In genomic region chr12:108219163-108219562, GRCm38 (mm10) we compare ENCODE assay signal across 9 mouse cellular contexts. TPM values are rescaled to one million over a fixed set of nuclear protein-coding genes. Genes with fewer than 3 reads are reported as not detected.
DNase-seq lines count a peak whose midpoint lies in the region; ATAC-seq lines count a peak whose summit lies in the region.
"Had no signal": no experiment of that assay in that cellular context is flagged by ENCODE, and none has a peak within 500 bp of the region (broad histone marks: within the 10 kb centered on the region; RNA-seq: fewer than 3 reads in every experiment).

No protein-coding gene starts in this region.

- WGBS in heart, embryonic 15.5 days: 53% methylated on average over 15 of the region's 15 CpGs
- 22% methylated on average over 15 of the region's 15 CpGs for WGBS in embryonic facial prominence, embryonic 15.5 days
- WGBS in limb, embryonic 13.5 days: 13% methylated on average over 15 of the region's 15 CpGs

- H3K9me3 ChIP-seq in heart, embryonic 15.5 days (replicated peaks): no peaks in the 10 kb centered on the region
- no peaks in the 10 kb centered on the region for H3K9me3 ChIP-seq in embryonic facial prominence, embryonic 15.5 days (replicated peaks)
- no peaks in the 10 kb centered on the region for H3K9me3 ChIP-seq in limb, embryonic 13.5 days

- no peaks in the 10 kb centered on the region for H3K36me3 ChIP-seq in heart, embryonic 15.5 days
- H3K36me3 ChIP-seq in embryonic facial prominence, embryonic 15.5 days: no peaks in the 10 kb centered on the region
- no peaks in the 10 kb centered on the region for H3K36me3 ChIP-seq in limb, embryonic 13.5 days

- DNase-seq in heart, adult 11 months: no peak
- DNase-seq in 416B (ENCODE audit: low read depth): peak; percentile 45
- DNase-seq in ovary, postnatal 10 days (ENCODE audit: low spot score): no peak
- DNase-seq in thymus, postnatal 36 days: no peak
- no peak for DNase-seq in c-Kit-positive CD71-positive TER-119-positive erythroid progenitor cells, embryonic 14.5 days (ENCODE audit: low spot score)
- DNase-seq: adrenal gland, postnatal 10 days had no signal

- H3K4me3 ChIP-seq in heart, embryonic 15.5 days: no peak overlapping the region
- H3K4me3 ChIP-seq in embryonic facial prominence, embryonic 15.5 days (replicated peaks): no peak overlapping the region
- peak overlapping the region; percentile 7; the same call in 1 of the 2 replicates for H3K4me3 ChIP-seq in limb, embryonic 13.5 days

- H3K27ac ChIP-seq in heart, embryonic 15.5 days: peak overlapping the region; percentile 26; the same call in 1 of the 2 replicates
- H3K27ac ChIP-seq in embryonic facial prominence, embryonic 15.5 days (replicated peaks): peak overlapping the region; percentile 79
- peak overlapping the region; percentile 90 for H3K27ac ChIP-seq in limb, embryonic 13.5 days

- no peak overlapping the region for H3K9ac ChIP-seq in heart, embryonic 15.5 days
- no peak overlapping the region for H3K9ac ChIP-seq in embryonic facial prominence, embryonic 15.5 days
- peak overlapping the region; percentile 51 for H3K9ac ChIP-seq in limb, embryonic 13.5 days

- H3K4me2 ChIP-seq in heart, embryonic 15.5 days: peak overlapping the region; percentile 18; the same call in 1 of the 2 replicates
- H3K4me2 ChIP-seq in embryonic facial prominence, embryonic 15.5 days (replicated peaks): peak overlapping the region; percentile 47
- peak overlapping the region; percentile 55 for H3K4me2 ChIP-seq in limb, embryonic 13.5 days (replicated peaks)

- peaks cover 56% of the 10 kb centered on the region for H3K4me1 ChIP-seq in heart, embryonic 15.5 days (replicated peaks)
- peaks cover 81% of the 10 kb centered on the region for H3K4me1 ChIP-seq in embryonic facial prominence, embryonic 15.5 days
- H3K4me1 ChIP-seq in limb, embryonic 13.5 days: peaks cover 79% of the 10 kb centered on the region

- no peaks in the 10 kb centered on the region for H3K27me3 ChIP-seq in heart, embryonic 15.5 days
- no peaks in the 10 kb centered on the region for H3K27me3 ChIP-seq in embryonic facial prominence, embryonic 15.5 days
- H3K27me3 ChIP-seq in limb, embryonic 13.5 days: no peaks in the 10 kb centered on the region; the same call in 1 of the 2 replicates

- ATAC-seq in heart, embryonic 15.5 days (replicated peaks; ENCODE audit: insufficient number of reproducible peaks, insufficient read depth, low FRiP score, low read depth): no peak
- ATAC-seq in embryonic facial prominence, embryonic 15.5 days (ENCODE audit: insufficient number of reproducible peaks, low FRiP score, low TSS enrichment, low read depth): no peak
- peak; percentile 10; the same call in 1 of the 2 replicates for ATAC-seq in limb, embryonic 13.5 days (ENCODE audit: low FRiP score, low read depth)

RNA-seq across cellular contexts. Expression of gene Ccnk, which starts 39.8 kb away (rescaled TPM):
- polyA plus RNA-seq in heart, embryonic 15.5 days (2015; fragmentation: Nextera tagmentation; extraction: Ambion mirVana): 1.5 and 2.2 TPM in 2 replicates
- polyA plus RNA-seq in embryonic facial prominence, embryonic 15.5 days (2015; fragmentation: Nextera tagmentation; extraction: Ambion mirVana): 3.4 and 4.2 TPM in 2 replicates
- polyA plus RNA-seq in limb, embryonic 13.5 days (2015; fragmentation: Nextera tagmentation; extraction: Ambion mirVana): 4.1 and 4.4 TPM in 2 replicates

RNA-seq across cellular contexts. Expression of gene Setd3, which starts 40.0 kb away (rescaled TPM):
- polyA plus RNA-seq in heart, embryonic 15.5 days (2015; fragmentation: Nextera tagmentation; extraction: Ambion mirVana): 70.6 and 74.4 TPM in 2 replicates
- 85.5 and 86.0 TPM in 2 replicates for polyA plus RNA-seq in embryonic facial prominence, embryonic 15.5 days (2015; fragmentation: Nextera tagmentation; extraction: Ambion mirVana)
- polyA plus RNA-seq in limb, embryonic 13.5 days (2015; fragmentation: Nextera tagmentation; extraction: Ambion mirVana): 93.2 and 96.1 TPM in 2 replicates

RNA-seq across cellular contexts. Expression of gene Ccdc85c, which starts 56.1 kb away (rescaled TPM):
- 4.7 and 5.7 TPM in 2 replicates for polyA plus RNA-seq in heart, embryonic 15.5 days (2015; fragmentation: Nextera tagmentation; extraction: Ambion mirVana)
- polyA plus RNA-seq in embryonic facial prominence, embryonic 15.5 days (2015; fragmentation: Nextera tagmentation; extraction: Ambion mirVana): 4.6 and 5.1 TPM in 2 replicates
- 6.6 and 6.9 TPM in 2 replicates for polyA plus RNA-seq in limb, embryonic 13.5 days (2015; fragmentation: Nextera tagmentation; extraction: Ambion mirVana)

Comparison
In these comparisons a context has a peak if more than half of its experiments do, and no peak if none do; other contexts are left out.
1. H3K27ac ChIP-seq: peak in every context shown above with its lines; median percentile 90 in limb, embryonic 13.5 days; 79 in embryonic facial prominence, embryonic 15.5 days; 26 in heart, embryonic 15.5 days.